Mouse (Mus musculus) kidney, adult 2 months (tissue): ENCODE measurements at regions not wholly inside any gene's neighbourhood (a gene's known extent, or its start where the extent isn't known, plus 50 kb on each side); places are given as distances from the start of the nearest gene placed in this dataset.

Source experiments
- CTCF ChIP-seq: fragments of 200-500 bp; conservative IDR thresholded peaks from 2 replicates; pipeline ENCODE4 v1.5.1; 2011; ENCODE audit warnings: low read depth, mild to moderate bottlenecking, control low read depth, low read length, moderate library complexity, mixed read lengths; ENCODE audit not compliant: insufficient read depth, insufficient read length
- POLR2A ChIP-seq: fragments of 200-500 bp; IDR thresholded peaks from one replicate; pipeline ENCODE4 v1.6.1; 2011; ENCODE audit warnings: low read depth, low read length, control low read depth

GRCm38 (mm10) chr3:38175946-38176345 lies 308.7 kb downstream of the Ankrd50 start:
- TF ChIP-seq CTCF (no peak), POLR2A (no peak)
